Mouse (Mus musculus) stomach, embryonic 14.5 days (tissue): Measurements from ENCODE around the gene Olfr1247. TPM values are rescaled to one million over a fixed set of nuclear protein-coding genes. Genes with fewer than 3 reads are reported as not detected.
"Not testable (repeated sequence)": the region's sequence is repeated elsewhere in the genome, so short reads cannot be mapped to it uniquely, and the experiment has no call there.

Experiments
- ATAC-seq: fragments of 200-750 bp; cut with Nextera tagmentation; 2 replicates; pipeline ENCODE4 v1.8.0; 2017; ENCODE audit warnings: low read depth, moderate TSS enrichment; ENCODE audit not compliant: insufficient number of reproducible peaks, insufficient read depth, low FRiP score
- H3K27ac ChIP-seq: fragments of 300-500 bp; sonication (generic); 2 replicates; pipeline ENCODE4 v1.5.1; 2014; ENCODE audit warnings: mild to moderate bottlenecking, low read length, moderate library complexity, mixed read lengths
- H3K27me3 ChIP-seq: fragments of 300-500 bp; sonication (generic); 2 replicates; pipeline ENCODE4 v1.6.1; 2014; ENCODE audit warnings: low read length, control low read depth, mixed read lengths; ENCODE audit not compliant: control insufficient read depth, insufficient read depth
- H3K36me3 ChIP-seq: fragments of 300-500 bp; sonication (generic); 2 replicates; pipeline ENCODE4 v1.6.1; 2014; ENCODE audit warnings: mild to moderate bottlenecking, control low read depth, low read length, moderate library complexity, mixed read lengths; ENCODE audit not compliant: control insufficient read depth, insufficient read depth
- H3K4me1 ChIP-seq: fragments of 300-500 bp; sonication (generic); 2 replicates; pipeline ENCODE4 v1.6.1; 2014; ENCODE audit warnings: low read length, control low read depth, mixed read lengths; ENCODE audit not compliant: control insufficient read depth, insufficient read depth
- H3K4me2 ChIP-seq: fragments of 300-500 bp; sonication (generic); replicated peaks from 2 replicates; pipeline ENCODE4 v1.6.1; 2014; ENCODE audit warnings: low read depth, low read length, control low read depth
- H3K4me3 ChIP-seq: fragments of 300-500 bp; sonication (generic); 2 replicates; pipeline ENCODE4 v1.5.1; 2014; ENCODE audit warnings: low read depth, low read length, control low read depth
- H3K9ac ChIP-seq: fragments of 300-500 bp; sonication (generic); replicated peaks from 2 replicates; pipeline ENCODE4 v1.6.1; 2014; ENCODE audit warnings: low read depth, mild to moderate bottlenecking, control low read depth, low read length, moderate library complexity, mixed read lengths
- H3K9me3 ChIP-seq: fragments of 300-500 bp; sonication (generic); 2 replicates; pipeline ENCODE4 v1.6.1; 2016; ENCODE audit warnings: low read depth, low read length, control low read depth; ENCODE audit not compliant: control insufficient read depth
- WGBS: fragments of 180-500 bp; shearing (Covaris S2); extraction: QIAGEN DNeasy Blood & Tissue Kit; methylation state at CpG from one replicate; pipeline ENCODE4 v1.1.7; 2014; 5-methylcytosine and 5-hydroxymethylcytosine counted together
- polyA plus RNA-seq: library from polyadenylated mRNA; unstranded; fragments of >200 nt; fragmentation: Nextera tagmentation; extraction: Ambion mirVana; gene quantifications from 2 replicates; pipeline ENCODE4 v1.2.1, GENCODE M21; 2014

The Olfr1247 gene
- polyA plus RNA-seq = not detected in 2 replicates

DNA sequence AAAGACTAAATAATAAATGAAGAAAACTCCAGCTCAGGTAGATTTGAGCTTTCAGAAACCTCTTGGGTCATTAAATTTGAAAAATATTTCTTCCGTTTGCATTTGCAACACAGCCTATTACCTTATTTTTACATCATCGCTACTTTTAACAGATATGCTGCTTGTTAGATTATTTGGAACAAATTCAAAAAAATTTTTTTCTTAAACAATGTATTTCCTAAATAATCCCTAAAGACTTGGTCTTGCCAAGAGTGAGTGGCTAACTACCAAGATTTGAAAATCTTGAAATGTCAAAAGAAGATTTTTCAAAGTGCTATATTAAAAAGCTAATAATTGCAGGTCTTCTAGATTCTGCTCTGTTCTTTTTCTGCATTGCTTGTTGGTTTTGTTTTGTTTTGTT, at the start of gene Olfr1247:
Gene Olfr1247 (minus strand): TSS at position 101 of the 400 bp plus-strand sequence.
- H3K36me3 ChIP-seq = no peaks in the 10 kb centered on the region
- H3K9me3 ChIP-seq = no peaks in the 10 kb centered on the region
- no peaks in the 10 kb centered on the region for H3K27me3 ChIP-seq
- H3K4me3 ChIP-seq = no peak within 1 kb of the TSS
- H3K4me1 ChIP-seq = no peaks in the 10 kb centered on the region
- no peak for ATAC-seq
- WGBS = 89% methylated on average over 2 of the region's 2 CpGs
- H3K9ac ChIP-seq = no peak within 1 kb of the TSS
- no peak within 1 kb of the TSS for H3K4me2 ChIP-seq
- no peak within 1 kb of the TSS for H3K27ac ChIP-seq

DNA sequence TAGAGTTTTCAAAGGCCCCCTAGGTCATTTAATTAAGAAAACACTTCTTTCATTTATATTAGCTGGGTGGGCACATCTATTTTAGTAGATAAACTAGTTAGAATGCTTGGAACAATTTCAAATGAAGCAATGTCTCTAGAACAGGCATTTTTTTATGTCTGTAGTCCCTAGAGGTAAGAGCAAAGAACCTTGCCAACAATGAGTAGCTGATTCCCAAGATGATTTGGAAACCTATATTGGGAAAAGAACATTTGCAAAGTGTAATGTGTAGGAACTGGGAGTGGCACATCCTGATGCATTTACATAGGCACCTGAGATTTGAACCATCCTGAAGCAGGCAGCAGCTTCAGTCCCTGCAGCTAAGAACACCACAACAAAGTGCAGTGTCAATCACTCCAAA, 47.4 kb upstream of the Olfr1247 start, which contains the start of gene Olfr1250:
Gene Olfr1250 (minus strand): TSS at position 101 of the 400 bp plus-strand sequence.
- Histone ChIP-seq H3K4me1 (no peaks in the 10 kb centered on the region), H3K27ac (no peak within 1 kb of the TSS), H3K36me3 (no peaks in the 10 kb centered on the region), H3K4me2 (no peak within 1 kb of the TSS), H3K27me3 (no peaks in the 10 kb centered on the region), H3K4me3 (no peak within 1 kb of the TSS), H3K9ac (no peak within 1 kb of the TSS), H3K9me3 (no peaks in the 10 kb centered on the region)
- no peak for ATAC-seq

DNA sequence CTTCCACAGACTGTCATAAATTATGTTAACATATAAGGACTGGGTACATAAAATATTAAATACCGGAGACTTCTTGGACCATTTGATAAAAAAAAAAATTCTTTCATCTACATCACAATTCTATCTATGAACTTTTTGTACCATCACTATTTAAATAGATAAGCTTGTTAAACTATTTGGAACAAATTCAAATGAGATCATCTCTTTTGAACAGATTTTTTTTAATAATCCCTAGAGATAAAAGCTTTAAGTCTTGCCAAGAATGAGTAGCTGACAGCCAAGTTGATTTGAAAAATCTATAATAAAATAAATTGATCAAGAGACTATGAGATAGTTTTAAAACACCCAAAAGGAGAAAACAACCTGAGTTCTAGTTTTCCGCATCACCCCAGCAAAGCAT, 21.0 kb upstream of the Olfr1247 start, which contains the start of gene Olfr1249:
Gene Olfr1249 (minus strand): TSS at position 101 of the 400 bp plus-strand sequence.
- no peak within 1 kb of the TSS for H3K9ac ChIP-seq
- H3K4me3 ChIP-seq = no peak within 1 kb of the TSS
- H3K27ac ChIP-seq = no peak within 1 kb of the TSS
- H3K4me1 ChIP-seq = no peaks in the 10 kb centered on the region
- no peak within 1 kb of the TSS for H3K4me2 ChIP-seq
- no peaks in the 10 kb centered on the region for H3K27me3 ChIP-seq
- no peak for ATAC-seq
- 90% methylated on average over 2 of the region's 2 CpGs for WGBS
- H3K36me3 ChIP-seq = no peaks in the 10 kb centered on the region
- no peaks in the 10 kb centered on the region for H3K9me3 ChIP-seq

DNA sequence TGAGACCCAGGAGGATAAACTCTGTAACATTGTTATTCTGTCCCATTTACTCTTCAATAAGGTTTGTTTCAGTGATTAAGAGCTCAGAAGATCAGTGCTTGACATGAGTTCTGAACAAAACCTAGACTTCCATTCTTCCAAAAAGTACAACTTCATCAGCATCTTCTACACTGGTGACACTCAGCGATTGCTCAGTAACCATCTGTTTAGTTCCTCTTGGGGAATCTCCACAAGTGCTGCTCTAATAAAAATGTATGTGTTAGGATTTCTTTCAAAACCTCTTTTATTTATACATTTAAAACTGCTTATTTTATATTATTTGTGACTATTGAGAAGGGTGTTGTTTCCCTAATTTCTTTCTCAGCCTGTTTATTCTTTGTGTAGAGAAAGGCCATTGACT, 4.2 kb upstream of the Olfr1247 start, which contains the start of gene Olfr1248:
Gene Olfr1248 (minus strand): TSS at position 101 of the 400 bp plus-strand sequence.
- H3K4me2 ChIP-seq, ATAC-seq, H3K9ac ChIP-seq, H3K27ac ChIP-seq, H3K4me1 ChIP-seq, H3K36me3 ChIP-seq, H3K9me3 ChIP-seq, H3K27me3 ChIP-seq, H3K4me3 ChIP-seq: not testable (repeated sequence)
- WGBS = 87% methylated on average over 1 of the region's 1 CpGs

DNA sequence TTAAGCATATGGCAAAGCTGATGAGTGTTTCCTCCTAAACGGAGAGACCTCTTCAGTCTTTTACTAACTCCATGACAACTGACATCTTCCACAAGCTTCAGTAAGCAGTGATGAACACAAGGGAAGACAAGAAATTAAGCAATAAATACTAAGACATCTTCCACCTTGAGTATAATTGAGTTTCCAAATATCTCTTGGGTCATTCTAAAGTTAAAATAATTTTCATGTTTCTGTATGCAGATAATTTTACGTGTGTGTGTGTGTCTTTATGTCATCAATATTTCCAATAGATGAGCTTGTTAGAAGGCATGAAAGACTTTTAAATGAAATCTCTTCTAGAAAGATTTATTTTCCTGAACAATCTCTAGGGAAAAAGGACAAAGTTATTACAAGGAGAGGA, 20.9 kb downstream of the Olfr1247 start, which contains the start of gene Olfr1246:
Gene Olfr1246 (minus strand): TSS at position 101 of the 400 bp plus-strand sequence.
- no peaks in the 10 kb centered on the region for H3K9me3 ChIP-seq
- 66% methylated on average over 2 of the region's 2 CpGs for WGBS
- H3K9ac ChIP-seq = no peak within 1 kb of the TSS
- ATAC-seq = no peak
- H3K4me2 ChIP-seq = no peak within 1 kb of the TSS
- no peaks in the 10 kb centered on the region for H3K27me3 ChIP-seq
- H3K4me3 ChIP-seq = no peak within 1 kb of the TSS
- H3K27ac ChIP-seq = no peak within 1 kb of the TSS
- no peaks in the 10 kb centered on the region for H3K4me1 ChIP-seq
- no peaks in the 10 kb centered on the region for H3K36me3 ChIP-seq

DNA sequence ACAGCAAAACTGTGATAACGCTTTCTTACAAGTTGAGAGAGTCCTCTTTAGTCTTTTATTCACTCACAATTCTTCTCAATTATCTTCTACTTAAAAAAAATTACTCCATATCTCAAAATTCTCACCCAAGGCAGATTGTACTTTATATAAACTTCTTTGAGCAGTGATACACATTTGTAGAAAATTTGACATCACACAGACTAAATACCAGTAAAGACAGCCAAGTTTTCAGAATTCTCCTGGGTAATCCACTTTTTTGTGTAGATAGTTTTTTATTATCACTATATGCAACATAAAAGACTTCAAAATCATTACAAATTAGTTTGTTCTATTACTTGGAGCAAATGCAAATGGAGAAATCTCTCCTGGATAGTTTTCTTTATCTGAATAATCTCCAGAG, 35.6 kb downstream of the Olfr1247 start, which contains the start of gene Olfr1245:
Gene Olfr1245 (minus strand): TSS at position 101 of the 400 bp plus-strand sequence.
- no peak within 1 kb of the TSS for H3K9ac ChIP-seq
- no peaks in the 10 kb centered on the region for H3K36me3 ChIP-seq
- H3K4me2 ChIP-seq = no peak within 1 kb of the TSS
- ATAC-seq = no peak
- no peaks in the 10 kb centered on the region for H3K9me3 ChIP-seq
- no peak within 1 kb of the TSS for H3K27ac ChIP-seq
- H3K4me1 ChIP-seq = no peaks in the 10 kb centered on the region
- WGBS = 85% methylated on average over 1 of the region's 1 CpGs
- no peak within 1 kb of the TSS for H3K4me3 ChIP-seq
- H3K27me3 ChIP-seq = no peaks in the 10 kb centered on the region

DNA sequence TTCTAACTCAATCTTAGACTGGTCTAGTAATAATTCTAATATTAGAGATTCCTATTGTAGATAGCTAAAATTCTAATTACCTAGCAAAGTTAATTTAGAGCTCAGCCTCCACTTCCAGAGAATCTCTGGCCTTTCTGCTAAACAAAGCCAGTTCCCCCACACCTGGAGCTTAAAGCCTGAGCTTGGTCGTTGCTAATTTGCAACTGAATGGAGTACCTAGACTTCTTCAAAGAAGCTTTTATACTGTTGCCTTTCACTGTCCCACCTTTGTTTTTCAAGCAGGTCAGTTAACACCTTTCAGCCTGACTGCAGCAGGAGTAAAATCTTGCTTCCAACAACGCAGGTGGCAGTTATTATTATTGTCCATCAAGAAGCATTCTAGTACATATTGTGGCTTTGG, 51.2 kb downstream of the Olfr1247 start:
- H3K4me1 ChIP-seq, H3K27me3 ChIP-seq, H3K36me3 ChIP-seq, H3K4me2 ChIP-seq, H3K27ac ChIP-seq, ATAC-seq, H3K4me3 ChIP-seq, H3K9me3 ChIP-seq, H3K9ac ChIP-seq: not testable (repeated sequence)
- 63% methylated on average over 2 of the region's 2 CpGs for WGBS
